Mouse (Mus musculus) embryonic facial prominence, embryonic 14.5 days (tissue): ENCODE data around the gene Slc24a3. TPM values are rescaled to one million over a fixed set of nuclear protein-coding genes. Genes with fewer than 3 reads are reported as not detected.

Experiments
- ATAC-seq: fragments of 200-750 bp; cut with Nextera tagmentation; 2 replicates; pipeline ENCODE4 v1.8.0; 2017; ENCODE audit warnings: low read depth, moderate number of reproducible peaks, moderate TSS enrichment
- DNase-seq: peaks from one replicate; pipeline ENCODE4 v3.0.0-alpha.2; 2015; ENCODE audit warnings: low spot score
- H3K27ac ChIP-seq: fragments of 300-500 bp; sonication (generic); replicated peaks from 2 replicates; pipeline ENCODE4 v1.5.1; 2014; ENCODE audit warnings: low read depth, mild to moderate bottlenecking, low read length, moderate library complexity
- H3K27me3 ChIP-seq: fragments of 300-500 bp; sonication (generic); replicated peaks from 2 replicates; pipeline ENCODE4 v1.6.1; 2014; ENCODE audit warnings: low read length; ENCODE audit not compliant: control insufficient read depth, insufficient read depth
- H3K36me3 ChIP-seq: fragments of 300-500 bp; sonication (generic); 2 replicates; pipeline ENCODE4 v1.6.1; 2014; ENCODE audit warnings: low read length, mixed read lengths; ENCODE audit not compliant: control insufficient read depth, insufficient read depth
- H3K4me1 ChIP-seq: fragments of 300-500 bp; sonication (generic); 2 replicates; pipeline ENCODE4 v1.6.1; 2014; ENCODE audit warnings: antibody characterized with exemption, low read length; ENCODE audit not compliant: control insufficient read depth, insufficient read depth
- H3K4me2 ChIP-seq: fragments of 300-500 bp; sonication (generic); 2 replicates; pipeline ENCODE4 v1.6.1; 2014; ENCODE audit warnings: low read depth, mild to moderate bottlenecking, low read length, moderate library complexity, mixed read lengths
- H3K4me3 ChIP-seq: fragments of 300-500 bp; sonication (generic); 2 replicates; pipeline ENCODE4 v1.5.1; 2014; ENCODE audit warnings: low read depth, mild to moderate bottlenecking, low read length
- H3K9ac ChIP-seq: fragments of 300-500 bp; sonication (generic); 2 replicates; pipeline ENCODE4 v1.6.1; 2014; ENCODE audit warnings: low read depth, mild to moderate bottlenecking, low read length, moderate library complexity, mixed read lengths
- H3K9me3 ChIP-seq: fragments of 300-500 bp; sonication (generic); 2 replicates; pipeline ENCODE4 v1.6.1; 2016; ENCODE audit warnings: low read length; ENCODE audit not compliant: control insufficient read depth
- WGBS: fragments of 180-500 bp; shearing (Covaris S2); extraction: QIAGEN DNeasy Blood & Tissue Kit; methylation state at CpG from one replicate; pipeline ENCODE4 v1.1.7; 2014; 5-methylcytosine and 5-hydroxymethylcytosine counted together
- polyA plus RNA-seq: library from polyadenylated mRNA; unstranded; fragments of >200 nt; fragmentation: Nextera tagmentation; extraction: Ambion mirVana; gene quantifications from 2 replicates; pipeline ENCODE4 v1.2.1, GENCODE M21; 2014

Slc24a3 gene
- polyA plus RNA-seq, 1 experiment from 2014 or later = 6.4 TPM

DNA sequence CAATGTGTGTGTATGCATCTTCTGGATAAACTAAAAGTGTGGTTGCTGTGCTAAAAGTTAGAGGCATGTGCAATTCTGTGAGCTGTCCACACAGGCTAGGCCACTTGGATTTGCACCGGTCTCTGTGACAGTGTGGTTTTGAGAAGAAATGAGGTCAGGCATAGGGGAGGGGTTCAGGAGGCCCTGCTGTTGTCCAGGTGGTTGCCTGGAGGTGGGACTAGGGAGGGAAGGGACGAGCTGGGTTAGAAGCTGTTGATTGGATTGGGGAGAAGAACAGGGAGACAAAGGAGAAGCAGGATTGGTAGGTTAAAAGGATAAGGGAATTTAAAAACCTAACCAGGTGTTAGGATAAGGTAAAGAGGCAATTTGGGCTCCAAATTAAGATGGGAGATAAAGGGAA, 201.1 kb downstream of the Slc24a3 start:
- WGBS = 49% methylated on average over 2 of the region's 2 CpGs
- ATAC-seq = no peak

DNA sequence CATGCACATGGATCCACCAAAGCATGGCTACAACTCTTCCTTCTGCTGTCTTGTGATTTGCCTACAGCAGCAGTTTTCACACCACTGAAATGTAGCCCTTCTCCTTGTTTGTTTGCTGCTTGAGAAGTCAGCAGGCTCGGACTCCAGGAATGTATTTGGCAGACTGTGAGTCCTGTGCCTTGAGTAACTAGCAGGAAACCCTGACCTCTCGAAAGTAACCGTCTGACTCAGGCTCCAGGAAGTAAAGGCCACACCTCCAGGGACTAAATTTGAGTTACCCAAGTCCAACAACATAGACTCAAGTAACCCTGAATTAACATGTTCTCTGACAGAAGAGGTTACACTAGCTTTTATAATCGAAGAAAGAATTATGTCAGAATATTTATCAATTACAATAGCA, 203.2 kb downstream of the Slc24a3 start:
- H3K4me1 ChIP-seq = no peaks in the 10 kb centered on the region
- H3K27ac ChIP-seq = no peak overlapping the region
- WGBS = 48% methylated on average over 4 of the region's 4 CpGs
- no peak overlapping the region for H3K4me2 ChIP-seq
- H3K36me3 ChIP-seq = no peaks in the 10 kb centered on the region
- H3K9ac ChIP-seq = no peak overlapping the region
- H3K4me3 ChIP-seq = no peak overlapping the region
- no peak for ATAC-seq
- no peaks in the 10 kb centered on the region for H3K9me3 ChIP-seq
- DNase-seq = no peak
- no peaks in the 10 kb centered on the region for H3K27me3 ChIP-seq

More for the DNA sequence above, 201.1 kb downstream of the Slc24a3 start:
- H3K4me2 ChIP-seq = no peak overlapping the region
- H3K36me3 ChIP-seq = no peaks in the 10 kb centered on the region
- no peak overlapping the region for H3K9ac ChIP-seq
- no peaks in the 10 kb centered on the region for H3K4me1 ChIP-seq
- no peak overlapping the region for H3K27ac ChIP-seq
- H3K27me3 ChIP-seq = no peaks in the 10 kb centered on the region
- no peaks in the 10 kb centered on the region for H3K9me3 ChIP-seq
- no peak for DNase-seq
- H3K4me3 ChIP-seq = no peak overlapping the region

DNA sequence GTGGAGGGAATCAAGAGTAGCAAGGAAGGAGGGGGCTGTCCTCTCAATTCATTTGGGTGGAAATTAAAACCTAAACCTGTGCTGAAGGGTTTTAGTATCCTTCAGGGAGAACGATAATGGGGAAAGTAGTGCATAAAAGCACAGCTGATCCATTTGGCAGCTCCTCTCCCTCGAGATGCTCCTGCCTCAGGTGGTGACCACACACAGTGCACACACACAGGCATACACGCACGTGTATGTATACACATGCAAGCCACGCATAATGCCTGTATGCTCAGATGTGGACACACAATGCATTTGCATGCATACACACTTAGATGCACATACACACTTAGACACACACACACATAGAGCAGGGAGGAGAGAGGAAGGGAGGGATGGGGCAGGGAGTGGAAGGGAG, 206.2 kb downstream of the Slc24a3 start:
- Histone ChIP-seq H3K27me3 (no peaks in the 10 kb centered on the region), H3K27ac (no peak overlapping the region), H3K36me3 (no peaks in the 10 kb centered on the region), H3K9ac (no peak overlapping the region), H3K4me1 (no peaks in the 10 kb centered on the region), H3K4me2 (no peak overlapping the region), H3K9me3 (no peaks in the 10 kb centered on the region), H3K4me3 (no peak overlapping the region)
- WGBS = 73% methylated on average over 5 of the region's 5 CpGs
- ATAC-seq (peak; percentile 55; the same call in 1 of the 2 replicates), DNase-seq (no peak)

DNA sequence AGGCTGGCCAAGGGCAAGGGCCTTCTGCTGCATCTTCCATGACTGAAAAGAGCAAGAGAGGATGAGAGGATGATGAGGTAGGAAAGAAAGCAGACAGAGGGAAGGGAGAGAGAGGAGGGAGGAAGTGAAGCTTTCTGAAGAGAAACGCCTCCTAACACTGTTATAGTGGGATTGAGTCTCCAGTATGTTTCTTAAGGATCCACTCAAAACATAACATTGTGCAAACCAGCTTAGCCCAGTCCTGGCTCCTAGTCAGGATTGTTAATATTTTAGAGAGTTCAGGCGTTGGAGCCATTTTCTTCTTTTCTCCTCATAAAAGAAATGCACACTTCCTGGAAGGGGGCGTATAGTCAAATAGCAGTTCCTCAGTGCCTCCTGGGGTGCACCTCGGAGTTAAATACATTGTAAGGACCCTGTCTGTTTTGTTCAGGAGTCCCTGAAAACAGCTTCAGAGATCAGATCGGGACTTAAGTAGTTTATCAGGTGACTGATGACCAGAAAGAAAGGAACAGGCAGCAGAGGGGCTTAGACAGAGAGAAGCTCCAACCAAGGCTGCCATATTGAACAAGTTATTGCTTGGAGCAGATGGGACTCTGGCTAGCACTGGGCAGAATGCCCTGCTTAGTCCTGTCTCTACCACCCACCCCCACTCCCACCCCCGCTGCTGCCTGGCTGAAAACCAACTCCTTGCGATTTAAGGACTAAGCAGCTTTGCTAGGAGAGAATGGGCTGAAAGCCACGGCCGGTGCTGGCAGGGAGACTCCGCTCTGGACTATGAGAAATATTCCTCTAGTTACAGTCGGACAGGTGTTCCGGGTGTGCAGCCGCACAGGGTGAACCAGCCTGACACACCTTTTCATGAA, 215.6 kb downstream of the Slc24a3 start:
- no peak overlapping the region for H3K27ac ChIP-seq
- 73% methylated on average over 13 of the region's 13 CpGs for WGBS

DNA sequence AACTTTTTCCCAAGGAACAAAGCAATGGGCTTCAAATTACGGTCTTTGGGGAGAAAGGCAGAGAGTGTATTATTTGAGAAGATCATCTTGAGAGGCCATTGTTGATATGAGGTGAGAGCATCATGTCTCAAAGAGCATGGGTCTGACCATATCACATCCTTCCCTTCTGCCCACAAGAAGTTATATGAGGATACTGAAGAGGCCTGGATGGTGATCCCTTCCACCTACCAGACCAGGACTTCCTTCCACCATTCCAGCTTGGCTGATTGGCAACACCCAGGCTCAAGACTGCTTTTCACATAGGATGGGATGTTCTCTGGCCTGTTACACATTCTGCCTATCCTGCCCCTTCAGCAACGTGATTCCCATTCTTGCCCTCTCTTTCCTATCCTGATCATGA, 216.7 kb downstream of the Slc24a3 start:
- Histone ChIP-seq H3K9ac (no peak overlapping the region), H3K36me3 (no peaks in the 10 kb centered on the region), H3K27me3 (no peaks in the 10 kb centered on the region)

More for the DNA sequence above, 215.6 kb downstream of the Slc24a3 start:
- Histone ChIP-seq H3K36me3 (no peaks in the 10 kb centered on the region), H3K4me1 (no peaks in the 10 kb centered on the region), H3K9ac (no peak overlapping the region), H3K27me3 (no peaks in the 10 kb centered on the region), H3K4me3 (no peak overlapping the region), H3K4me2 (no peak overlapping the region), H3K9me3 (no peaks in the 10 kb centered on the region)
- DNase-seq (peak; percentile 63), ATAC-seq (peak; percentile 60; the same call in 1 of the 2 replicates)

DNA sequence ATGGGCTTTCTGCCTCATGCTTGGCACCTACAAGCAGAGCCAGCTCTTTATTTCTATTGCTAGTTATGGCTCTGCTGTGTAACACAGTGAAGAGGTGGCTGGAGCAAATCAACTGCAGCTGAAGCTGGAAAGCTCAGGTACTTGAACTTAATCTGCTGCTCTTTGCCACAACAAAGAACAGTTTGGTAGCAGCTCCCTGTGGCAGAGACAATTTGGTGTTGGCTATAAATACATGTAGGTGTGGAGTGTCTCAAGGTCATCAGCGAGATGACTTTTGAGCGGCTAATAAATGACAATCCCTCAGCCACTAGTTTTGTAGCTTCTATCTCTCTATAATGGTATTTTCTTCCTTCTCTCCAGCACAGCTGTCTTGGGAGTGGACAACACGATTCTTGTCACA, 217.7 kb downstream of the Slc24a3 start:
- DNase-seq (no peak), ATAC-seq (no peak)

More for the DNA sequence above, 216.7 kb downstream of the Slc24a3 start:
- Histone ChIP-seq H3K27ac (no peak overlapping the region), H3K4me2 (no peak overlapping the region), H3K4me1 (no peaks in the 10 kb centered on the region), H3K9me3 (no peaks in the 10 kb centered on the region), H3K4me3 (no peak overlapping the region)
- DNase-seq = no peak
- WGBS = 88% methylated on average over 2 of the region's 2 CpGs
- no peak for ATAC-seq

DNA sequence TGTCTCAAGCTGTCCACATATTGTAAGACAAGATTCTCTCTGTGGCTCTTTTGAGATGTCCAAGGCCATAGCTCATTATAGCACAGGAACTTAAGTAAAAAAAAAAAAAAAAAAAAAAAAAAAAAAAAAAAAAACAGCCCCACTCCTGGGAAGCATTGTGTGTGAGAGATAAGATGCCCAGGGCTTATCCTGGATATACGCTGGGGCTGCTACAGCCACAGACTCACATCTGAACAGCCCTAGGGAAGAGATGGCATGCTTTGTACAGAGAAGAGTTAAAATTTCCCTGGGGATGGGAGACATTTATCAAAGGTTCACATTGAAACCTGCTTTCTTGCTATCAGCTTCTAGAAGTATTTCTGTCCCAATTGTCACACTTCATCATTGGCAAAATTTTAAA, 218.2 kb downstream of the Slc24a3 start:
- no peaks in the 10 kb centered on the region for H3K4me1 ChIP-seq
- H3K4me3 ChIP-seq = no peak overlapping the region
- no peaks in the 10 kb centered on the region for H3K27me3 ChIP-seq
- 75% methylated on average over 1 of the region's 1 CpGs for WGBS
- H3K4me2 ChIP-seq = no peak overlapping the region
- DNase-seq (no peak), ATAC-seq (no peak)
- no peak overlapping the region for H3K27ac ChIP-seq
- no peak overlapping the region for H3K9ac ChIP-seq
- H3K9me3 ChIP-seq = no peaks in the 10 kb centered on the region
- H3K36me3 ChIP-seq = no peaks in the 10 kb centered on the region

More for the DNA sequence above, 217.7 kb downstream of the Slc24a3 start:
- H3K9me3 ChIP-seq = no peaks in the 10 kb centered on the region
- no peak overlapping the region for H3K9ac ChIP-seq
- H3K27me3 ChIP-seq = no peaks in the 10 kb centered on the region
- H3K36me3 ChIP-seq = no peaks in the 10 kb centered on the region
- no peak overlapping the region for H3K4me3 ChIP-seq
- H3K4me2 ChIP-seq = no peak overlapping the region
- no peaks in the 10 kb centered on the region for H3K4me1 ChIP-seq
- H3K27ac ChIP-seq = no peak overlapping the region
- 83% methylated on average over 3 of the region's 3 CpGs for WGBS

DNA sequence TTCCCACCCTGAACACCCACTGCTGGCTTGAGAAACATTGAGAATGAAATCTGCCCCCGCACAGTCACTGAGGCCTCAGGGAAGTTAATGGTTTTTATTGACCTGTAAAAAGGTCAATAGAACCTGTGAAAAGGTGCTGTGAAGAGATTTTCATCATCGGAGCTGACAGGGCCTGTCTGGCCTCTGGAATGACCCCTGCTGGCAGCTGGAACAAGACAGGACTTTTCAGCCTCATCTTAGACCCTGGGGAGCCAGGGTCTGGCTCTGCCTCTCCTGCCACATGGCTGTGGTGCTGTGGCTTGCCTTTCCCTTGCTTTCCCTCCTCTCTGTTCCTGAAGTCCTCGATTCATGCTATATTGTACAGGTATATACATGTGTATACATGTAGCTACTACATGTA, 228.2 kb downstream of the Slc24a3 start:
- Histone ChIP-seq H3K36me3 (no peaks in the 10 kb centered on the region), H3K4me3 (no peak overlapping the region), H3K4me1 (0 out of 2 replicates have a peak, but pooled peaks cover 3% of the 10 kb centered on the region), H3K27ac (no peak overlapping the region), H3K9me3 (no peaks in the 10 kb centered on the region), H3K27me3 (no peaks in the 10 kb centered on the region), H3K9ac (no peak overlapping the region), H3K4me2 (no peak overlapping the region)
- no peak for ATAC-seq
- WGBS = 55% methylated on average over 3 of the region's 3 CpGs
- no peak for DNase-seq

DNA sequence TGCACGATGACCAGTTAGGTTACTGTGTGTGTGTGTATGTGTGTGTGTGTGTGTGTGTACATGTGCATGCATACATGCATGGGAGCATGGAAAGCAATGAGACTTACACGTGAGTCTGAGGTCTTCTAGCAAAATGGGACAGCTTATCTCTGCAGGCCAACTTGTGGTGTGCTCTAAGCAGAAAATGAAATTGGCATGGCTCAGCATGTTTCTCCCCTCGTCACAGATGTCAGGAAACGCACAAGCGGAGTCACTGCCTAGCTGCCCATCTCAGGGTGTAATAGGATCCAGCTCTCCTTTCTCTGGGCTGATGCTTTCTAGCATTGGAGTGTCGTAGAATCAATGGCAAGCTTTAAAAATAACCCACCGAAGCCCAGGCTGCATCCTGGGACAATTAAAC, 229.0 kb downstream of the Slc24a3 start:
- H3K27me3 ChIP-seq = no peaks in the 10 kb centered on the region
- 29% methylated on average over 7 of the region's 7 CpGs for WGBS

More for the DNA sequence above, 229.0 kb downstream of the Slc24a3 start:
- Histone ChIP-seq H3K4me3 (no peak overlapping the region), H3K4me2 (no peak overlapping the region), H3K4me1 (0 out of 2 replicates have a peak, but pooled peaks cover 3% of the 10 kb centered on the region), H3K27ac (no peak overlapping the region), H3K36me3 (no peaks in the 10 kb centered on the region), H3K9me3 (no peaks in the 10 kb centered on the region), H3K9ac (no peak overlapping the region)
- ATAC-seq (no peak), DNase-seq (no peak)
